Mouse (Mus musculus): ENCODE data around the gene Sstr2.
A peak's percentile ranks its signal among the peaks of the same experiment; 100 is the strongest.

GRCm38 (mm10) chr11:113660940-113661339, 41.8 kb downstream of the Sstr2 start:
- TF ChIP-seq POLR2A (IDR thresholded peaks at IDR 0.05; ENCODE audit: control insufficient read depth in 1 of 2, insufficient read depth in 1 of 2, low read depth in 1 of 2, low read length in 2 of 2, poor library complexity in 1 of 2) (0 out of 4 replicates have a peak, but pooled peaks of 1 of the 2 experiments have one; percentile 9), CTCF (IDR thresholded peaks at IDR 0.05 in 2 of 3, conservative IDR thresholded peaks at IDR 0.05 in 1 of 3; ENCODE audit: control insufficient read depth in 1 of 3, insufficient read depth in 1 of 3, low read depth in 2 of 3, low read length in 3 of 3, poor library complexity in 1 of 3, severe bottlenecking in 1 of 3) (no peak), BHLHE40 (IDR thresholded peaks at IDR 0.05; ENCODE audit: borderline replicate concordance, low read depth, low read length) (no peak), HCFC1 (IDR thresholded peaks at IDR 0.05; ENCODE audit: low read depth, low read length) (no peak), GATA1 (IDR thresholded peaks at IDR 0.05; ENCODE audit: low read depth, low read length) (no peak)

Data from MEL (cell line).